Mouse (Mus musculus): ENCODE measurements around the gene Rnasel. TPM values are rescaled to one million over a fixed set of nuclear protein-coding genes. Genes with fewer than 3 reads are reported as not detected.
A peak's percentile ranks its signal among the peaks of the same experiment; 100 is the strongest.

Gene Rnasel
- 32.3 and 34.5 TPM in 2 replicates for polyA plus RNA-seq (2015; fragmentation: Nextera tagmentation; extraction: Ambion mirVana)

DNA sequence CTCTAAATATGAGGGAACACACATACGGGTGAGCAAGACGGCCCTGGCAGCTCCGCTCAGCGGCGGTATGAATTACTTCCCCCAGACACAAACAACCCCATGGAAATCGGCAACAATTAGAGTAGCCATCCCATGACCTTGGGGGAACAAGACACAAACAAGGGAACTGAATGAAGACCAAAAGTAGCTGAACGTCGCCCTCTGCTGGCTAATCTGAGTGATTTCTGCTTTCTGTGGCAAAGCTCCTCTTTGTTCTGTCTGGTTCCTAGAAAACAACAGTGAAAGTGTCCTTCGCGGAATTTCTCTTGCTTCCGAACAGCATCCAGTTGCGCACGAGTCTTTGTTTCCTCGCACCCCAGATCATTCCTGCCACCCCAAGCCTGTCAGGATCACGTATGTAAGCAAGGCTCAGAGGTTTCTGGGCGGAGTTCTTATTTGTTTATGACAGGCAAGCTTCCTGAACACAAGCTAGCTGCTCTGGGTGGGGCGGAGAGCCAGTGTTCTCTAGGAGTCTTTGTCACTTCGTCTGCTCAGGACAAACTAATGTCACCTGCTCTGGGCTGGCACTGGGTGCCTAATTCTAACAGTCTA lies at the start of gene Rnasel:
Rnasel (plus strand) TSS at position 216 of the 591 bp plus-strand sequence.
- H3K4me2 ChIP-seq (ENCODE audit: low read length), result peak within 1 kb of the TSS; percentile 72
- ATAC-seq, result peak; percentile 73
- H3K27ac ChIP-seq (ENCODE audit: low read depth, low read length), result peak within 1 kb of the TSS; percentile 83
- peak within 1 kb of the TSS; percentile 80 for H3K9ac ChIP-seq (ENCODE audit: low read depth, low read length)
- 2% methylated on average over 18 of the region's 18 CpGs for WGBS
- no peaks in the 10 kb centered on the region for H3K9me3 ChIP-seq (ENCODE audit: control insufficient read depth, low read length)
- peak within 1 kb of the TSS; percentile 53 for H3K4me3 ChIP-seq (ENCODE audit: low read length)
- no peaks in the 10 kb centered on the region for H3K36me3 ChIP-seq (ENCODE audit: control insufficient read depth, insufficient read depth, low read length)
- H3K27me3 ChIP-seq (replicated peaks; ENCODE audit: control insufficient read depth, insufficient read depth, low read length), result no peaks in the 10 kb centered on the region
- peaks cover 17% of the 10 kb centered on the region for H3K4me1 ChIP-seq (ENCODE audit: control insufficient read depth, insufficient read depth, low read depth, low read length)

DNA sequence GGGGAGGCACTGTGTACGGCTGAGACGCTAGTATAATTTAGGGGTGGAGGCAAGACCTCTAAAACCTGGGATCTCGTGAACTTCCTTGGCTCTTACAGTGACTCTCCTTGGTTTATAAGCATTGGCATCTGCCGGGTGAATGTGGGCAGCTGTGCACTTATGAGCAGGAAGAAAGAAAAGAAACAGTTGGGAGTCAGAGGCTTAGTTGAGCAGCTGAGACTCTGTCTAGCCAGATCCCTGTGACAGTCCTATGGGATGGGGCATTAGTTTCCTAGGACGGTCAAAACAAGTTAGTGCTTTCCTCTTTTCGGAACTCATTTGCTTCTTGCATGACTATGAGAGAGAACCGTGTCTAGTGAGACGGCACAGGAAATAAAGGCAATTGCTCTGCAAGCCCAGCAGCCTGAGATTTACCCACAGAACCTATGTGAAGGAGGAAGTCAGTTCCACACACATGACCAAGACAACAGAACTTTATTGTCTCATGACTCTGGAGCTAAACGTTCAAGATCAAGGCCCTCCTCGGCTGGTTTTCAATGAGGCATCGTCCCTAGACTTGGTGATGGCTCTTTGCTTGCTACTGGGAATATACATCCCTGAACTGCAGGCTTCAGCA lies 48.7 kb upstream of the Rnasel start:
- Histone ChIP-seq H3K36me3 (ENCODE audit: control insufficient read depth, insufficient read depth, low read length) (no peaks in the 10 kb centered on the region), H3K4me1 (ENCODE audit: control insufficient read depth, insufficient read depth, low read depth, low read length) (peaks cover 16% of the 10 kb centered on the region), H3K27me3 (replicated peaks; ENCODE audit: control insufficient read depth, insufficient read depth, low read length) (no peaks in the 10 kb centered on the region), H3K4me2 (ENCODE audit: low read length) (no peak overlapping the region), H3K9me3 (ENCODE audit: control insufficient read depth, low read length) (no peaks in the 10 kb centered on the region), H3K4me3 (ENCODE audit: low read length) (no peak overlapping the region), H3K27ac (ENCODE audit: low read depth, low read length) (no peak overlapping the region), H3K9ac (ENCODE audit: low read depth, low read length) (no peak overlapping the region)
- WGBS, result 82% methylated on average over 11 of the region's 11 CpGs
- ATAC-seq, result no peak

DNA sequence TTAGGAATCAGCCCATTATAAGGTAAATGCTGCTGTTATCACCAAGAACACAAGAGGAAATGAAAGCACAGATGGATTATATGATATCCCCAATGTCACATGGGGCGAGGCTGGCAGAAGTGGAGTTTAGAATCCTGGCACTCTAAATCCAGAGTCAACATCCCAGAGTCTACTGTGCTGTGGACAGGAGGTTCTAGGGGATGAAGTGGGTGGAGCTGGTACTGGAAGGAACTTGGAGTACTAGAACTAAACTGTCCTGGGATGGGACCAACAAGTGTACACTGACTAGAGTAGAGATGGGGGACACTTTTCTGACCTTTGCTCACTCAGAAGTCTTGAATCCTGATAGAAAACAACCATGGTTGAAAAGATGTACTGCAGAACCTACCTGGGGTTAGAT lies 47.8 kb upstream of the Rnasel start:
- Histone ChIP-seq H3K4me3 (ENCODE audit: low read length) (no peak overlapping the region), H3K4me1 (ENCODE audit: control insufficient read depth, insufficient read depth, low read depth, low read length) (peaks cover 16% of the 10 kb centered on the region), H3K9me3 (ENCODE audit: control insufficient read depth, low read length) (no peaks in the 10 kb centered on the region), H3K27me3 (replicated peaks; ENCODE audit: control insufficient read depth, insufficient read depth, low read length) (no peaks in the 10 kb centered on the region), H3K36me3 (ENCODE audit: control insufficient read depth, insufficient read depth, low read length) (no peaks in the 10 kb centered on the region), H3K9ac (ENCODE audit: low read depth, low read length) (no peak overlapping the region), H3K27ac (ENCODE audit: low read depth, low read length) (no peak overlapping the region), H3K4me2 (ENCODE audit: low read length) (no peak overlapping the region)
- no peak for ATAC-seq
- 100% methylated on average over 1 of the region's 1 CpGs for WGBS

DNA sequence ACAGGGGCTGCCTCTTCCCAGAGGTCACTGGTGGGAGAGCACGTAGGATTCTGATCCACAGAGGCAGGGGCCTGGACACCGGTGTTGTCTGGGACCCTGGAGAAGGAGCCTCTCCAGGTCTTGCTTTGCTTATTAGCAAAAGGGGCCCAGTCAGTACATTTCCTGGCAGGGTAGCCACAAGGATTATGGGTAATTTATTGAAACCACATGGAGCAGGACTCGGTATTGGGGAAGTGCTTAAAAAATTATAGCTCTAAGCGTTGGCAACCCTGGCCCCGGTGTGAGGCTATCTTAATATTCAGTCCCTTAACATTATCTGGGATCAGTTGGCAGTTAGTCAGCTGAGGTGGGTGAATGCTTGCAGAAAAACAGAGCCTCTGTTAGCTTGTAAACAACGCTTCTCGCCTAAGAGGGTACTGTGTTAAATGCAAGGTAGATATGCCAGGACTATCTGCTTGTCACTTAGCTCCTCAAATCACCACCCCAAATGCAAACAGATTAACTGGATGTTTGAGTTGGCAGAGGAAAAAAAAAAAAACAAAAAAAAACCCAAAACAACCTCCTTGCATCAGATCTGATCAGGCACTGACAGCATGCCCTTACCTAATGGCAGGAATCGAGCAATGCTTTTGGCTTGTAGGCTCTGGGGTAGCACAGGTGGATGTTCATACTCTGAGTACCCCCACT lies 46.9 kb upstream of the Rnasel start:
- H3K4me2 ChIP-seq (ENCODE audit: low read length), result no peak overlapping the region
- ATAC-seq, result no peak
- H3K27me3 ChIP-seq (replicated peaks; ENCODE audit: control insufficient read depth, insufficient read depth, low read length), result no peaks in the 10 kb centered on the region
- no peaks in the 10 kb centered on the region for H3K36me3 ChIP-seq (ENCODE audit: control insufficient read depth, insufficient read depth, low read length)
- 79% methylated on average over 8 of the region's 8 CpGs for WGBS
- H3K4me1 ChIP-seq (ENCODE audit: control insufficient read depth, insufficient read depth, low read depth, low read length), result peaks cover 16% of the 10 kb centered on the region
- H3K9ac ChIP-seq (ENCODE audit: low read depth, low read length), result no peak overlapping the region
- no peak overlapping the region for H3K4me3 ChIP-seq (ENCODE audit: low read length)
- no peaks in the 10 kb centered on the region for H3K9me3 ChIP-seq (ENCODE audit: control insufficient read depth, low read length)
- no peak overlapping the region for H3K27ac ChIP-seq (ENCODE audit: low read depth, low read length)

DNA sequence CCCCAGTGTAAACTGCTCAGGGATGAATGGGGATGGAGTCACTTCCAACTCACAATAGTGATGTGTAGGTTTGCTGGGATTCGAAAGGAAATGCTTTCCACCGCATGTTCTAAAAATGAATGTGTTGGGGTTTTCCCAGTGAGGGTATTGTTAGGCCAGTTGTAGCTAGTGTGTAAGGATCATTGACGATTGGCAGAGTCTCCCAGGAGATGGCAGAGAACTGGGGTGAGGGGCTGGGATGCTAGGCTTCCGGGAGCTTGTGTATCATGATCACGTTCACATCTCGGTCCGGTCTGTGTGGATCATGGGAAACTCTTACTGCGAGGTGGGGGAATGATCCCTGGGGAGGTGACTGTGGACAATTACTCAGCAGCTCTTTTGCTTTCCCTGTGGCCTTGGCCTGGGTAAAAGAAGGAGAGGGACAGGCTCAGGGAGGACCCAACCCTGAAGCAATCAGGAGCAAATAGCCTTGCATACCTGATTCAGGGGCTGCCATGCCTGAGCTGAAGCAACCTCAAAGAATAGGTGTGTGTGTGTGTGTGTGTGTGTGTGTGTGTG lies 46.3 kb upstream of the Rnasel start:
- 41% methylated on average over 8 of the region's 8 CpGs for WGBS
- Histone ChIP-seq H3K27ac (ENCODE audit: low read depth, low read length) (no peak overlapping the region), H3K9me3 (ENCODE audit: control insufficient read depth, low read length) (no peaks in the 10 kb centered on the region), H3K4me2 (ENCODE audit: low read length) (no peak overlapping the region), H3K9ac (ENCODE audit: low read depth, low read length) (no peak overlapping the region), H3K4me3 (ENCODE audit: low read length) (no peak overlapping the region), H3K36me3 (ENCODE audit: control insufficient read depth, insufficient read depth, low read length) (no peaks in the 10 kb centered on the region), H3K27me3 (replicated peaks; ENCODE audit: control insufficient read depth, insufficient read depth, low read length) (no peaks in the 10 kb centered on the region), H3K4me1 (ENCODE audit: control insufficient read depth, insufficient read depth, low read depth, low read length) (peaks cover 16% of the 10 kb centered on the region)
- ATAC-seq, result peak; percentile 11; the same call in 1 of the 2 replicates

DNA sequence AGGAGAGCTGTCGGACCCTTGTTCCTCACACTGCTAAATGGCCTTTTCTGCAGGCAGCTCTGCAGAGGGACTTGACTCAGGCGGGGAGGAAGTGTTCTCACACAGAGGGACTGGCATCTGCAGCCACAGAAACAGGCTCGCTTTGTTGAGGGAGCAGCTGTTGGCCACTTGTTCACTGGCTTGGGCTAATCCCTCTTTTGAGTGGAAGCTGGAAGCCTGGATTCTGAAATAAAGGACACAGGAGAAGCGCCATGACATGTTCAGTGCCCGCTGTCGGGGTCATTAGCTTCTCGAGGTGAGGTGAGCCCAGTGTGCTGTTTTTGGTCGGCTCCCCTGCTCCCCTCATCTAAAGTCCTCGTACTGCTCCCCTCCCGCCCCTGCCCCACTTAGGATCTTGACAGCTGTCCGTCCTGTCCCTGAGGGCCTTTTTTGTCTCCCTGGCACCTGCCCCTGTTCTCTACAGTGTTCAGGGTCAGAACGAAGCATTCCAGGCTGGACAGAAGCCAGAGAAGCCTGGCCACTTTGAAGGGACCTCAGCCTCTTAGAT lies 45.7 kb upstream of the Rnasel start:
- H3K9me3 ChIP-seq (ENCODE audit: control insufficient read depth, low read length), result no peaks in the 10 kb centered on the region
- H3K36me3 ChIP-seq (ENCODE audit: control insufficient read depth, insufficient read depth, low read length), result no peaks in the 10 kb centered on the region
- no peak overlapping the region for H3K4me2 ChIP-seq (ENCODE audit: low read length)
- H3K27me3 ChIP-seq (replicated peaks; ENCODE audit: control insufficient read depth, insufficient read depth, low read length), result no peaks in the 10 kb centered on the region
- H3K4me1 ChIP-seq (ENCODE audit: control insufficient read depth, insufficient read depth, low read depth, low read length), result peaks cover 16% of the 10 kb centered on the region
- peak; percentile 72 for ATAC-seq
- H3K27ac ChIP-seq (ENCODE audit: low read depth, low read length), result no peak overlapping the region
- H3K4me3 ChIP-seq (ENCODE audit: low read length), result no peak overlapping the region
- 9% methylated on average over 12 of the region's 12 CpGs for WGBS
- H3K9ac ChIP-seq (ENCODE audit: low read depth, low read length), result no peak overlapping the region; the same call in 1 of the 2 replicates

DNA sequence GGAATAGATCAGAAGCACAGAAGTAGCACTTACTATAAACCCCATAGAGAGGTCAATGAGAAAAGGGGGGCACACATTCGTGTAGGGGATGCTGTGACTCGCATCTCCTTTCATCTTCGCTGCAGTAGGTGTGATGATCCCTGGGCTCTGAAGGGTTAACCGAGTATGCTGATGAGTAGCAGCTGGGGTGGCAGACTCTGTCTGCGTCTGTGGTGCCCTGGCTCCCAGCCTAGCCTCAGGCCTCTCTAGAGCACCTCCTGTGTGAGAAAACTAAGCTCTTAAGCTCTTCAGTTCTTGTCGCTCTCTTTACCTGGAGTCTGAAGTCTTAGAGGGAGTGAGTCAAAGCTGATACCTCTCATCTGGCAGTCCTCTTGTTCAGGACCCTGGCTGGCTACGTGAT lies 45.1 kb upstream of the Rnasel start:
- Histone ChIP-seq H3K9ac (ENCODE audit: low read depth, low read length) (no peak overlapping the region), H3K27me3 (replicated peaks; ENCODE audit: control insufficient read depth, insufficient read depth, low read length) (no peaks in the 10 kb centered on the region), H3K9me3 (ENCODE audit: control insufficient read depth, low read length) (no peaks in the 10 kb centered on the region), H3K36me3 (ENCODE audit: control insufficient read depth, insufficient read depth, low read length) (no peaks in the 10 kb centered on the region), H3K4me3 (ENCODE audit: low read length) (no peak overlapping the region), H3K27ac (ENCODE audit: low read depth, low read length) (no peak overlapping the region; the same call in 1 of the 2 replicates), H3K4me1 (ENCODE audit: control insufficient read depth, insufficient read depth, low read depth, low read length) (peaks cover 16% of the 10 kb centered on the region), H3K4me2 (ENCODE audit: low read length) (no peak overlapping the region)
- WGBS, result 14% methylated on average over 7 of the region's 7 CpGs
- ATAC-seq, result 0 out of 2 replicates have a peak, but pooled peaks have one; percentile 34

DNA sequence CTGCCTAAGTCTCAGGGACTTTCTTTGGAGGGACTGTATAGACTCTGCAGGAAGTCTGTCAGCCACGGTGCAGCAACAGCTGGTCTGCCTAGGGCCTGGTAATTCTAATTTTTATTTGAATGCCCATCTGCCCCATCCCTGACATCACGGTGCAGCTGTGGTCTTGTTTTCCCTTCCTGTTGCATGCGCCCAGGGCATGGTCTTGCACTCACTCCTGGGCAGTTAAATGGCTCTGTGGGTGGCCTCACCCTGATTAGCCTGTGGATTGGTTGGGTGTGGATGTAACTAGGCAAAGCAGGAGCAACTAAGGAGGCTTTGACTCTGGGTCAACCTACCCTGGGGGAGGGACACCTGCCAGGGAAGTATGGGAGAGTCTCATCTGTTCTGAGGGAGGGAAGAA lies 44.2 kb upstream of the Rnasel start:
- Histone ChIP-seq H3K36me3 (ENCODE audit: control insufficient read depth, insufficient read depth, low read length) (no peaks in the 10 kb centered on the region), H3K9me3 (ENCODE audit: control insufficient read depth, low read length) (no peaks in the 10 kb centered on the region), H3K4me2 (ENCODE audit: low read length) (no peak overlapping the region), H3K4me1 (ENCODE audit: control insufficient read depth, insufficient read depth, low read depth, low read length) (peaks cover 16% of the 10 kb centered on the region), H3K9ac (ENCODE audit: low read depth, low read length) (no peak overlapping the region), H3K27ac (ENCODE audit: low read depth, low read length) (no peak overlapping the region), H3K4me3 (ENCODE audit: low read length) (no peak overlapping the region), H3K27me3 (replicated peaks; ENCODE audit: control insufficient read depth, insufficient read depth, low read length) (no peaks in the 10 kb centered on the region)
- 24% methylated on average over 3 of the region's 3 CpGs for WGBS
- peak; percentile 37; the same call in 1 of the 2 replicates for ATAC-seq

DNA sequence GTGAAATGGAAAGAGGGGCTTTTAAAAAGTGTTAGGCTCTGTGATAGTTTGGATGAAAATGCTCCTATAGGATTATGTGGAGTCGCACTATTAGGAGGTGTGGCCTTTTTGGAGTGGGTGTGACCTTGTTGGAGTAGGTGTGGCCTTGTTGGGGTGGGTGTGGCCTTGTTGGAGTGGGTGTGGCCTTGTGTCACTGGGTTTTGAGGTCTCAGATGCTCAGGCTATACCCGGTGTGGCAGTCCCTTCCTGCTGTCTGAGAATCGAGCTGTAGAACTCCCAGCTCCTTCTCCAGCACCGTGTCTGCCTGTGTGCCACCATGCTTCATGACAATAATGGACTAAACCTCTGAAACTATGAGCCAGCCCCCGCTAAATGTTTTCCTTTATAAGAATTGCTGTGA lies 40.6 kb upstream of the Rnasel start:
- Histone ChIP-seq H3K36me3 (ENCODE audit: control insufficient read depth, insufficient read depth, low read length) (no peaks in the 10 kb centered on the region), H3K9ac (ENCODE audit: low read depth, low read length) (no peak overlapping the region), H3K27me3 (replicated peaks; ENCODE audit: control insufficient read depth, insufficient read depth, low read length) (no peaks in the 10 kb centered on the region), H3K27ac (ENCODE audit: low read depth, low read length) (no peak overlapping the region), H3K4me3 (ENCODE audit: low read length) (no peak overlapping the region), H3K4me2 (ENCODE audit: low read length) (no peak overlapping the region), H3K4me1 (ENCODE audit: control insufficient read depth, insufficient read depth, low read depth, low read length) (peaks cover 9% of the 10 kb centered on the region), H3K9me3 (ENCODE audit: control insufficient read depth, low read length) (no peaks in the 10 kb centered on the region)
- WGBS, result 86% methylated on average over 5 of the region's 5 CpGs
- no peak for ATAC-seq

All from hindbrain, embryonic 16.5 days (tissue).